Mouse (Mus musculus): Measurements from ENCODE around the gene Kptn.

Gene Kptn

GRCm38 (mm10) chr7:16162036-16162435 is 42.3 kb downstream of the Kptn start:
- no peak for DNase-seq

GRCm38 (mm10) chr7:16172141-16172581 is 52.5 kb downstream of the Kptn start:
- no peak for DNase-seq

GRCm38 (mm10) chr7:16172586-16173140 is 53.0 kb downstream of the Kptn start:
- DNase-seq, result no peak

GRCm38 (mm10) chr7:16173146-16173545 is 53.5 kb downstream of the Kptn start:
- DNase-seq, result no peak

GRCm38 (mm10) chr7:16174597-16175541 is 55.2 kb downstream of the Kptn start, which contains the start of gene Meis3:
TSS of gene Meis3 (plus strand) at chr7:16175090.
- DNase-seq, result peak; percentile 55

GRCm38 (mm10) chr7:16175542-16175931 is 55.8 kb downstream of the Kptn start:
- no peak for DNase-seq
